Mouse (Mus musculus): ENCODE data around the gene Acad10.

DNA sequence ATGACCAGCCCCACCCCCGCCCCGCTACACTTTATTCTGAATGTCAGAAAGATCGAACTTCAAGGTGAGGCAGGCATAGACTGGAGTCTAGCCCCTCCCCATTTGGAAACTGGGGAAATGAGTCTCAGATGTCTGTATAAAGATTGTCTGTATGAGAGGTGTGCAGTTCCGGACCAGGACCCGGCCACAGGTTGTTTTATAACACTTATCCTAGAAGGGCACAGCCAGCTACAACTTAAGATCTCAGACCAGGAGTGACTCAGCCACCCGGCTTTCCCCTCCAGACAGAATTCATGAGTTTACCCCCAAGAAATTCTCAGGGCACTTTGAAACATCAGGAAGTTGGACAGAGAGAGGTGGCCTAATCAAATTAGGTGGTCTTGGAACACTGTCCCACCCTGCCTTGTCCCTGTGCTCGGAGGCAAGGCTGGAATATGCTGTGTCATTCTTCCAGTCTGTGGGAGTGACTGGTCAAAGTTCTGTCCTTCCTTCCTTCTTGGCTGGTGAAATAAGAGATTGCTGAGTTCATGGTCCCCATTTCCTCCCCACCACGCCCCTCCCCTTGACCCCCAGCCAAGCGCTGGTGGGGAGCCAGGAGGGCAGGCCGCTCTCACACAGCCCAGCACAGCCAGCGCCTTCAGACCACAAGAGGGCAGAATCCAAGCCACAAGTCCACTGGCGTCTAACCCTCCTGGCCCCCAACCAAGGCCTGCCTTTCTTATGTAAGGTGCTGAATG lies 76.4 kb downstream of the Acad10 start:
- TF ChIP-seq CTCF (IDR thresholded peaks at IDR 0.05; ENCODE audit: borderline replicate concordance, extremely low read depth, insufficient read depth, insufficient read length) (peak; percentile 41; the same call in 1 of the 2 replicates), POLR2A (IDR thresholded peaks at IDR 0.05; ENCODE audit: borderline replicate concordance, extremely low read depth, insufficient read depth, insufficient read length, poor library complexity, severe bottlenecking) (no peak)

Measured in brain, embryonic 14.5 days (tissue).